Mouse (Mus musculus): ENCODE results near the gene Adar.

The Adar gene

GRCm38 (mm10) chr3:89730350-89731331, 15.8 kb downstream of the Adar start:
- DNase-seq (ENCODE audit: low read depth), result peak; percentile 92

GRCm38 (mm10) chr3:89732091-89732490, 17.3 kb downstream of the Adar start:
- DNase-seq (ENCODE audit: low read depth), result no peak

- no peak for DNase-seq (ENCODE audit: low read depth)
Measured at GRCm38 (mm10) chr3:89738509-89738908, 23.7 kb downstream of the Adar start.

- peak; percentile 10 for DNase-seq (ENCODE audit: low read depth)
Measured at GRCm38 (mm10) chr3:89752307-89752706, 37.5 kb downstream of the Adar start.

GRCm38 (mm10) chr3:89755283-89755682, 40.5 kb downstream of the Adar start:
- no peak for DNase-seq (ENCODE audit: low read depth)

GRCm38 (mm10) chr3:89757851-89758250, 43.0 kb downstream of the Adar start:
- DNase-seq (ENCODE audit: low read depth), result no peak

GRCm38 (mm10) chr3:89759786-89760185, 45.0 kb downstream of the Adar start:
- DNase-seq (ENCODE audit: low read depth), result no peak

- no peak for DNase-seq (ENCODE audit: low read depth)
Measured at GRCm38 (mm10) chr3:89764119-89764724, 49.4 kb downstream of the Adar start, which contains the start of gene Chrnb2. TSS of gene Chrnb2 (minus strand) at chr3:89764632.

GRCm38 (mm10) chr3:89769584-89769983, 54.8 kb downstream of the Adar start:
- DNase-seq (ENCODE audit: low read depth), result no peak

GRCm38 (mm10) chr3:89770425-89771002, 55.7 kb downstream of the Adar start:
- peak; percentile 43 for DNase-seq (ENCODE audit: low read depth)

- peak; percentile 91 for DNase-seq (ENCODE audit: low read depth)
Measured at GRCm38 (mm10) chr3:89772588-89772967, 57.8 kb downstream of the Adar start.

- DNase-seq (ENCODE audit: low read depth), result peak; percentile 96
Measured at GRCm38 (mm10) chr3:89772968-89773709, 58.3 kb downstream of the Adar start, which contains the start of gene Ube2q1. TSS of gene Ube2q1 (plus strand) at chr3:89773616.

GRCm38 (mm10) chr3:89773740-89774211, 59.0 kb downstream of the Adar start:
- peak; percentile 41 for DNase-seq (ENCODE audit: low read depth)

- DNase-seq (ENCODE audit: low read depth), result peak; percentile 25
Measured at GRCm38 (mm10) chr3:89774236-89774960, 59.6 kb downstream of the Adar start.

- DNase-seq (ENCODE audit: low read depth), result no peak
Measured at GRCm38 (mm10) chr3:89776001-89776400, 61.2 kb downstream of the Adar start.

- DNase-seq (ENCODE audit: low read depth), result no peak
Measured at GRCm38 (mm10) chr3:89780102-89780501, 65.3 kb downstream of the Adar start.

- DNase-seq (ENCODE audit: low read depth), result no peak
Measured at GRCm38 (mm10) chr3:89781640-89782039, 66.8 kb downstream of the Adar start.

- peak; percentile 93 for DNase-seq (ENCODE audit: low read depth)
Measured at GRCm38 (mm10) chr3:89784991-89785753, 70.3 kb downstream of the Adar start.

- DNase-seq (ENCODE audit: low read depth), result no peak
Measured at GRCm38 (mm10) chr3:89786275-89786674, 71.5 kb downstream of the Adar start.

GRCm38 (mm10) chr3:89788680-89789352, 74.0 kb downstream of the Adar start:
- DNase-seq (ENCODE audit: low read depth), result no peak
